Mouse (Mus musculus): Measurements from ENCODE around the gene Pcbd2. TPM values are rescaled to one million over a fixed set of nuclear protein-coding genes. Genes with fewer than 3 reads are reported as not detected.

Pcbd2 gene
- polyA plus RNA-seq (2015; fragmentation: Nextera tagmentation; extraction: Ambion mirVana) = 44.6 and 45.8 TPM in 2 replicates

GRCm38 (mm10) chr13:55727120-55727838, at the start of gene Pcbd2:
Gene Pcbd2, plus strand, starts transcription at chr13:55727368.

GRCm38 (mm10) chr13:55692535-55693242, 34.5 kb upstream of the Pcbd2 start, which contains the start of gene B230219D22Rik:
Gene B230219D22Rik, plus strand, starts transcription at chr13:55693124.

GRCm38 (mm10) chr13:55714501-55715166, 12.5 kb upstream of the Pcbd2 start, which contains the start of gene Txndc15:
Gene Txndc15, plus strand, starts transcription at chr13:55714650.

GRCm38 (mm10) chr13:55784268-55784667, 57.1 kb downstream of the Pcbd2 start, which contains the start of gene Catsper3:
Gene Catsper3, plus strand, starts transcription at chr13:55784568.

Other genes starting within 250 kb of the Pcbd2 start
- 55.6 and 76.0 TPM in 2 replicates for gene Dbn1, start 239.3 kb upstream of the Pcbd2 start, polyA plus RNA-seq (2015; fragmentation: Nextera tagmentation; extraction: Ambion mirVana)
- gene Pdlim7, start 213.7 kb upstream of the Pcbd2 start, polyA plus RNA-seq (2015; fragmentation: Nextera tagmentation; extraction: Ambion mirVana) = 767 and 826 TPM in 2 replicates
- gene Dok3, start 198.1 kb upstream of the Pcbd2 start, polyA plus RNA-seq (2015; fragmentation: Nextera tagmentation; extraction: Ambion mirVana) = 2.6 and 9.6 TPM in 2 replicates
- gene Ddx41, start 190.7 kb upstream of the Pcbd2 start, polyA plus RNA-seq (2015; fragmentation: Nextera tagmentation; extraction: Ambion mirVana) = 23.4 and 27.9 TPM in 2 replicates
- gene Fam193b, start 156.2 kb upstream of the Pcbd2 start, polyA plus RNA-seq (2015; fragmentation: Nextera tagmentation; extraction: Ambion mirVana) = 12.6 and 13.7 TPM in 2 replicates
- gene Tmed9, start 153.6 kb upstream of the Pcbd2 start, polyA plus RNA-seq (2015; fragmentation: Nextera tagmentation; extraction: Ambion mirVana) = 104 and 125 TPM in 2 replicates
- 18.9 and 19.7 TPM in 2 replicates for gene B4galt7, start 127.5 kb upstream of the Pcbd2 start, polyA plus RNA-seq (2015; fragmentation: Nextera tagmentation; extraction: Ambion mirVana)
- 32.8 and 38.6 TPM in 2 replicates for gene Caml, start 104.4 kb upstream of the Pcbd2 start, polyA plus RNA-seq (2015; fragmentation: Nextera tagmentation; extraction: Ambion mirVana)
- gene Ddx46, start 92.3 kb upstream of the Pcbd2 start, polyA plus RNA-seq (2015; fragmentation: Nextera tagmentation; extraction: Ambion mirVana) = 15.8 and 16.5 TPM in 2 replicates
- gene B230219D22Rik, start 34.2 kb upstream of the Pcbd2 start, polyA plus RNA-seq (2015; fragmentation: Nextera tagmentation; extraction: Ambion mirVana) = 36.8 and 41.9 TPM in 2 replicates
- gene Txndc15, start 12.7 kb upstream of the Pcbd2 start, polyA plus RNA-seq (2015; fragmentation: Nextera tagmentation; extraction: Ambion mirVana) = 50.2 and 50.5 TPM in 2 replicates
- gene Catsper3, start 57.2 kb downstream of the Pcbd2 start, polyA plus RNA-seq (2015; fragmentation: Nextera tagmentation; extraction: Ambion mirVana) = 0.22 TPM in 1 of 2 replicates, not detected in the other
- gene Pitx1, start 108.8 kb downstream of the Pcbd2 start, polyA plus RNA-seq (2015; fragmentation: Nextera tagmentation; extraction: Ambion mirVana) = 101 and 103 TPM in 2 replicates

Measured in urinary bladder, postnatal 0 days (tissue).